Mouse (Mus musculus) cortical plate, adult 2 months (tissue): ENCODE data around the gene Trim40. TPM values are rescaled to one million over a fixed set of nuclear protein-coding genes. Genes with fewer than 3 reads are reported as not detected.

ENCODE experiments used
- H3K27ac ChIP-seq: fragments of 200-500 bp; 2 replicates; pipeline ENCODE4 v1.5.1; 2012; ENCODE audit warnings: low read length, control low read depth, inconsistent platforms; ENCODE audit not compliant: insufficient read depth
- H3K4me1 ChIP-seq: fragments of 200-500 bp; 2 replicates; pipeline ENCODE4 v1.6.1; 2011; ENCODE audit warnings: low read length; ENCODE audit not compliant: control insufficient read depth, insufficient read depth
- H3K4me3 ChIP-seq: fragments of 200-500 bp; 2 replicates; pipeline ENCODE4 v1.5.1; 2011; ENCODE audit warnings: mild to moderate bottlenecking, low read length, control low read depth; ENCODE audit not compliant: insufficient read depth
- CTCF ChIP-seq: fragments of 200-500 bp; IDR thresholded peaks from 2 replicates; pipeline ENCODE4 v1.5.1; 2011; ENCODE audit warnings: mild to moderate bottlenecking, control low read depth, low read length; ENCODE audit not compliant: insufficient read depth; ENCODE audit errors: extremely low read depth
- POLR2A ChIP-seq: fragments of 200-500 bp; IDR thresholded peaks from 2 replicates; pipeline ENCODE4 v1.6.1; 2011; ENCODE audit warnings: mild to moderate bottlenecking, low read length, control low read depth; ENCODE audit not compliant: insufficient read depth; ENCODE audit errors: extremely low read depth
- polyA plus RNA-seq: library from polyadenylated mRNA; depleted of rRNA; stranded (reverse); fragments of >200 nt; gene quantifications from 2 replicates; pipeline ENCODE4 v1.2.3, GENCODE M21; 2012

The Trim40 gene
- polyA plus RNA-seq, 1 experiment, result 0.29 TPM

DNA sequence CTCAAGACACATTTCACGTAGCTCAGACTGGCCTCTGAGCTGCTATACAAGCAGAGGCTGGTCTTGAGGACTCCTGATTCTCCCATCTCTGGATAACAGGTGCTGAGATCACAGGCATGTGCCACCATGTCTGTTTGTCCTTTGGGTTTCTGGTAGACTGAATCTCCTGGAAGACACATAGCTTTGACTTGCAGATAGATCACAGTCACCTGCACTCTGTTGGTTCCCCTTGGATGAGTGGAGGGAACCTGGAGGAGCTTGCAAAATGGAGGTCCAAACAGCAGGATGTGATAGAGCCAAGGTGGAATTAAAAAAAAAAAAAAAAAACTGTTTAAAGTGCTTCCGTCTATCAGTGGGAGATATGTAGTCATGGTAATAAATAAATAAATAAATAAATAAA, 21.1 kb downstream of the Trim40 start:
- no peak overlapping the region for H3K27ac ChIP-seq
- no peak overlapping the region for H3K4me3 ChIP-seq
- TF ChIP-seq CTCF (no peak), POLR2A (no peak)
- no peaks in the 10 kb centered on the region for H3K4me1 ChIP-seq

- no peak within 1 kb of the TSS for H3K27ac ChIP-seq
- no peak within 1 kb of the TSS for H3K4me3 ChIP-seq
- TF ChIP-seq POLR2A (no peak), CTCF (no peak)
- no peaks in the 10 kb centered on the region for H3K4me1 ChIP-seq
Observed at GRCm38 (mm10) chr17:36866719-36867527, 23.0 kb downstream of the Trim40 start, which contains the start of gene Trim15. Gene Trim15, minus strand, starts transcription at chr17:36867210.

- no peak for TF ChIP-seq POLR2A
- no peak for TF ChIP-seq CTCF
- Histone ChIP-seq H3K4me1 (no peaks in the 10 kb centered on the region), H3K4me3 (no peak overlapping the region), H3K27ac (no peak overlapping the region)
Observed at GRCm38 (mm10) chr17:36861680-36862079, 28.2 kb downstream of the Trim40 start.

GRCm38 (mm10) chr17:36858181-36858580, 31.7 kb downstream of the Trim40 start:
- TF ChIP-seq POLR2A (no peak), CTCF (no peak)
- no peaks in the 10 kb centered on the region for H3K4me1 ChIP-seq
- H3K4me3 ChIP-seq, result no peak overlapping the region
- H3K27ac ChIP-seq, result no peak overlapping the region

DNA sequence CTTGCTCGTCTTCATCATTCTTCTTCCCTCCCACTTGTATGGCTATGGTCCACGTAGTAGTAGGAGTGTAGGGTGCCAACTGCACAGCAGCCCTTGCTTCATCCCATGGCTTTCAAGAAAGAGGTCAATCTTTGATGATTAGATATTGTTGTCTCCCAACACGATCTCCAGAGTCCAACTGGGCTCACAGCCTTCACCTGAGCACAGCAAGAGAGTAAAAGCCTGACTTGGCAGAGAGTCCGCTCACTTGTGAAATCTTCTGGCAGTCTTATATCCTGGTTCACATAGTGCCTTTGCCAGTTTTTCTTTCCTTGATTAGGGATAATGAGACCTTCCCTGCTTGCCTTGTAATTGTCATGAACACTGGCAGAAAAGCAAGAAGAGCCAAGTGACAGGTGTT, 33.7 kb downstream of the Trim40 start:
- no peak for TF ChIP-seq POLR2A
- TF ChIP-seq CTCF, result no peak
- H3K4me3 ChIP-seq, result no peak overlapping the region
- no peak overlapping the region for H3K27ac ChIP-seq
- no peaks in the 10 kb centered on the region for H3K4me1 ChIP-seq

DNA sequence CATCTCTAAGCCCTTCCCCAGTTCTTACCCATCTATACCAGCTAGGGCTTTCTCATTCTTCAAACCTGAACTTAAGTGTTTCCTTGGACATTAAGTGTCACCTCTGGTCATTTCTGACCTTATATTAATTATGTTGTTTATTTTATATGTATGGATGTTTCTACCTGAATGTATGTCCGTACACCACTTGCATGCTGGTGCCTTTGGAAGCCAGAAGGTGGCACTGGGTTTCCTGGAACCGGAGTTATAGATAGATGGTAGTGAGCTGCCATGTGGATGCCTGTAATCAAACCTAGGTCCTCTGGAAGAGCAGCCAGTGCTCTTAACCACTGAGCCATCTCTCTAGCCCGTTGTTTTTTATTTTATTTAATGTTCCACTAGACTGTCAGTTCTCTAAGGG, 34.4 kb downstream of the Trim40 start:
- H3K27ac ChIP-seq, result no peak overlapping the region
- H3K4me3 ChIP-seq, result no peak overlapping the region
- no peaks in the 10 kb centered on the region for H3K4me1 ChIP-seq
- TF ChIP-seq CTCF (no peak), POLR2A (no peak)

GRCm38 (mm10) chr17:36851627-36852026, 38.3 kb downstream of the Trim40 start:
- no peak overlapping the region for H3K27ac ChIP-seq
- no peaks in the 10 kb centered on the region; the same call in 1 of the 2 replicates for H3K4me1 ChIP-seq
- no peak overlapping the region for H3K4me3 ChIP-seq
- TF ChIP-seq POLR2A (no peak), CTCF (no peak)

- no peak overlapping the region for H3K27ac ChIP-seq
- no peak overlapping the region for H3K4me3 ChIP-seq
- TF ChIP-seq POLR2A (no peak), CTCF (no peak)
- no peaks in the 10 kb centered on the region; the same call in 1 of the 2 replicates for H3K4me1 ChIP-seq
Observed at GRCm38 (mm10) chr17:36851200-36851599, 38.7 kb downstream of the Trim40 start.

DNA sequence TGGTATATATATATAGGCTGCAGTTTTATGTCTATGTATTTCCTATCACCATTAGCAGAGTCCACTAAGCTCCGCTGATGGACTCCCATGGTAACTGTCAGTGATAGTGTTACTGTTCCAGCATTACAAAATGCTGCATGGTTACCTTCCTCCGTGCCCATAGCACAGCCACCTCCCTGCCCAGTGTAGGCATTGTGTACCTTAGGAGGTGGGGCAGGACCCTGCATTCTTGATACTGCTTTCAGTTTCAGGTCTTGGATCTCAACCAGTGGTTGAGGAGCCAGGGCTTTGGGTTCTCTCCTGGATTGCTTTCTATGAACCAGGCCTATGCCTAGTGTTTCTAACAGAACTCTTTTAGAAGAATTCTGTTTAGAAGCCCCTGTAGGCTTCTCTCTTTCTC, 39.9 kb downstream of the Trim40 start:
- no peak overlapping the region for H3K27ac ChIP-seq
- no peaks in the 10 kb centered on the region; the same call in 1 of the 2 replicates for H3K4me1 ChIP-seq
- TF ChIP-seq POLR2A (no peak), CTCF (no peak)
- H3K4me3 ChIP-seq, result no peak overlapping the region

DNA sequence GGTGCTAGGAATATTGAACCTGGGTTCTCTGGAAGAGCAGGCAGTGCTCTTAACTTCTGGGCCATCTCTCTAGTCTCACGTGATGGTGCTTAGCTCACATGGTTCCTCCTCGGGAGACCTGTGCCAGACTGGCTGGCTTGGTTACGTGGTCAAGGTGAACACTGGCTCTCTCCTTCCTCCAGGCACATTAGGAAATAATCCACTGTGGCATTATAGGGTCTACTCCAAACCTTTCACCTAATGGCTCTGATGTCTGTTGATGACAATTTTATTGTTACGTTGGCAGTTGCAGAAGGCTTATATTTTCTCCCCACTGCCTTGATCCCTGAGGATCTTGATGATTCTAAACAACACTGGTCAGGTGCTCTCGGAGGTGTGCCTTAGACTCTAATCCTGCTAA, 41.0 kb downstream of the Trim40 start:
- H3K4me3 ChIP-seq, result no peak overlapping the region
- H3K27ac ChIP-seq, result peak overlapping the region; percentile 31; the same call in 1 of the 2 replicates
- no peaks in the 10 kb centered on the region; the same call in 1 of the 2 replicates for H3K4me1 ChIP-seq
- TF ChIP-seq CTCF (no peak), POLR2A (no peak)

GRCm38 (mm10) chr17:36844725-36845124, 45.2 kb downstream of the Trim40 start:
- Histone ChIP-seq H3K4me3 (no peak overlapping the region), H3K27ac (no peak overlapping the region), H3K4me1 (no peaks in the 10 kb centered on the region)
- TF ChIP-seq POLR2A (no peak), CTCF (no peak)
